Mouse (Mus musculus) urinary bladder, postnatal 4 days (tissue): ENCODE data around the gene Gm10799.

Experiments used
- DNase-seq, 2 experiments: peaks; one replicate each; pipeline ENCODE4 v3.0.0; 2021 to 2022; ENCODE audit warnings: low spot score in 2 of 2

The Gm10799 gene

DNA sequence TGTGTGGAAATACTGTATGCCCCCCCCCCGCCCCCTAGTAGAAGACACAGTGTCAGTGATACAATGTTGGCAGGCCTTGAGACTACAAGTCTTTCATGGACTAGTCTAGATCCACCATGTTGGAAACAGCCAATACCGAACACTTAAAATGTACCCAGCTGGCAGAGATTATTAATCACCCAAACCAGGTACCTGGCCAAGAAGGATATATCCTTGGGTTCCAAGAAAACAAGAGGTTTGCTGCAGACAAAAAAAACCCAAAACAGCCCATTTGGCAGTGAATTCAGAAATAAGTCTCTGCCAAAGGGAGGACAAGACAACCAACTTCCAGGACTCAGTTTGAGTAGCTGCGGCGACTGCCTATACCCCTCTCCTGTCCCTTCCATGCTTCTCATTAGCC is 43.7 kb downstream of the Gm10799 start:
- no peak for DNase-seq

DNA sequence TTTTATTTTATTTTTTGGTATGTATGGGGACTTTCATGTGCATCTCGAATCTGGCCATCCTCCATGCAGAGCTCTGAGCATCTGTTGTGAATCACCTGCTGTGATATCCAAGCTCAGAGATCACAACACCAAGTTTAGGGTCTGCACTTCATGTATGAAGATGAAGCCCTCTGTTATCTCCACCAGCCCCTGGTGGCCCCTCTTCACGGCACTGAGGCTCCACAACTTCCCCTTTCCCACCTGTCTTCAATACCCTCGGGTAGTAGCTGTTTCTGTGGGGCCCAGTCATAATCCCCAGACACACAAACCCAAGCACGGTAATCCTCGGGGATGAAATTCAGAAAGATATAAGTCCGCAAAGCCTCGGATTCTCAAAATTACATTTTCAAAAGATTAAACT is 45.3 kb downstream of the Gm10799 start:
- no peak for DNase-seq
